Mouse (Mus musculus) megakaryocyte-erythroid progenitor cell, adult 5-6 weeks (primary cell): ENCODE results near the gene Rrp12. TPM values are rescaled to one million over a fixed set of nuclear protein-coding genes. Genes with fewer than 3 reads are reported as not detected.
"Not testable (repeated sequence)": the region's sequence is repeated elsewhere in the genome, so short reads cannot be mapped to it uniquely, and the experiment has no call there.

ENCODE experiments used
- ATAC-seq: replicated peaks from 2 replicates; pipeline ENCODE4 v1.8.0; 2016; ENCODE audit warnings: mild to moderate bottlenecking, inconsistent platforms; ENCODE audit not compliant: severe bottlenecking, poor library complexity, low FRiP score, low TSS enrichment
- total RNA-seq, 2 experiments: library from RNA; stranded (forward) in 1 of 2; stranded (reverse) in 1 of 2; fragments of 200-1000, 215-1000 nt in 1 of 2; fragments of >200 nt in 1 of 2; fragmentation: Nextera tagmentation in 1 of 2; gene quantifications; 2 replicates each; pipeline ENCODE4 v1.2.3; 2014 to 2017

The Rrp12 gene
- total RNA-seq, 2 experiments from 2014 or later: 21.0 to 36.0 TPM

GRCm38 (mm10) chr19:41907079-41907760 is 11.2 kb upstream of the Rrp12 start:
- peak; percentile 1; the same call in 1 of the 2 replicates for ATAC-seq

GRCm38 (mm10) chr19:41906311-41907078 is 10.5 kb upstream of the Rrp12 start:
- peak; percentile 77 for ATAC-seq

GRCm38 (mm10) chr19:41905246-41905645 is 9.3 kb upstream of the Rrp12 start:
- no peak for ATAC-seq

- ATAC-seq: no peak
Measured at GRCm38 (mm10) chr19:41902848-41903593, 7.0 kb upstream of the Rrp12 start.

- ATAC-seq: peak; percentile 57
Measured at GRCm38 (mm10) chr19:41901696-41902095, 5.7 kb upstream of the Rrp12 start.

GRCm38 (mm10) chr19:41900495-41901090 is 4.6 kb upstream of the Rrp12 start:
- ATAC-seq: no peak

GRCm38 (mm10) chr19:41898860-41899259 is 2.9 kb upstream of the Rrp12 start:
- ATAC-seq: peak; percentile 43; the same call in 1 of the 2 replicates

- no peak for ATAC-seq
Measured at GRCm38 (mm10) chr19:41896319-41896711, 342 bp upstream of the Rrp12 start.

- no peak for ATAC-seq
Measured at GRCm38 (mm10) chr19:41894959-41895358, 1.0 kb downstream of the Rrp12 start.

- ATAC-seq: no peak
Measured at GRCm38 (mm10) chr19:41888191-41888590, 7.8 kb downstream of the Rrp12 start.

- no peak for ATAC-seq
Measured at GRCm38 (mm10) chr19:41883882-41884281, 12.1 kb downstream of the Rrp12 start.

GRCm38 (mm10) chr19:41881842-41882241 is 14.1 kb downstream of the Rrp12 start:
- ATAC-seq: no peak

- ATAC-seq: no peak
Measured at GRCm38 (mm10) chr19:41874356-41874755, 21.6 kb downstream of the Rrp12 start.

- ATAC-seq: no peak
Measured at GRCm38 (mm10) chr19:41872285-41872684, 23.7 kb downstream of the Rrp12 start.

- not testable (repeated sequence) for ATAC-seq
Measured at GRCm38 (mm10) chr19:41869946-41870345, 26.0 kb downstream of the Rrp12 start.

- no peak for ATAC-seq
Measured at GRCm38 (mm10) chr19:41869296-41869695, 26.7 kb downstream of the Rrp12 start.

- ATAC-seq: no peak
Measured at GRCm38 (mm10) chr19:41866707-41867106, 29.3 kb downstream of the Rrp12 start.

GRCm38 (mm10) chr19:41857816-41858310 is 38.1 kb downstream of the Rrp12 start:
- ATAC-seq: 0 out of 2 replicates have a peak, but pooled peaks have one; percentile 5

- peak; percentile 92 for ATAC-seq
Measured at GRCm38 (mm10) chr19:41857086-41857762, 38.7 kb downstream of the Rrp12 start.
